Mouse (Mus musculus) liver, embryonic 11.5 days (tissue): ENCODE results near the gene Rarres1. TPM values are rescaled to one million over a fixed set of nuclear protein-coding genes. Genes with fewer than 3 reads are reported as not detected.

Experiments used
- ATAC-seq: fragments of 200-750 bp; cut with Nextera tagmentation; replicated peaks from 2 replicates; pipeline ENCODE4 v1.8.0; 2017; ENCODE audit warnings: moderate number of reproducible peaks, mild to moderate bottlenecking, moderate TSS enrichment, moderate library complexity; ENCODE audit not compliant: low FRiP score
- DNase-seq: peaks from one replicate; pipeline ENCODE4 v3.0.0-alpha.2; 2017; ENCODE audit warnings: low spot score
- H3K27ac ChIP-seq: fragments of 300-500 bp; sonication (generic); 2 replicates; pipeline ENCODE4 v1.5.1; 2014; ENCODE audit warnings: mild to moderate bottlenecking, low read depth, low read length, control low read depth
- H3K27me3 ChIP-seq: fragments of 300-500 bp; sonication (generic); replicated peaks from 2 replicates; pipeline ENCODE4 v1.6.1; 2014; ENCODE audit warnings: low read length, mixed read lengths; ENCODE audit not compliant: control insufficient read depth, insufficient read depth
- H3K36me3 ChIP-seq: fragments of 300-500 bp; sonication (generic); 2 replicates; pipeline ENCODE4 v1.6.1; 2014; ENCODE audit warnings: mild to moderate bottlenecking, low read length, moderate library complexity, mixed read lengths; ENCODE audit not compliant: control insufficient read depth, insufficient read depth
- H3K4me1 ChIP-seq: fragments of 300-500 bp; sonication (generic); replicated peaks from 2 replicates; pipeline ENCODE4 v1.6.1; 2014; ENCODE audit warnings: low read length, mixed read lengths; ENCODE audit not compliant: control insufficient read depth, insufficient read depth
- H3K4me2 ChIP-seq: fragments of 300-500 bp; sonication (generic); 2 replicates; pipeline ENCODE4 v1.6.1; 2014; ENCODE audit warnings: mild to moderate bottlenecking, control low read depth, moderate library complexity
- H3K4me3 ChIP-seq: fragments of 300-500 bp; sonication (generic); 2 replicates; pipeline ENCODE4 v1.5.1; 2014; ENCODE audit warnings: low read depth, low read length, control low read depth
- H3K9ac ChIP-seq: fragments of 300-500 bp; sonication (generic); 2 replicates; pipeline ENCODE4 v1.6.1; 2014; ENCODE audit warnings: low read depth, low read length, control low read depth
- H3K9me3 ChIP-seq: fragments of 300-500 bp; sonication (generic); 2 replicates; pipeline ENCODE4 v1.6.1; 2016; ENCODE audit warnings: low read length, inconsistent platforms, mixed read lengths; ENCODE audit not compliant: control insufficient read depth
- WGBS: fragments of 180-500 bp; shearing (Covaris S2); extraction: QIAGEN DNeasy Blood & Tissue Kit; methylation state at CpG from one replicate; pipeline ENCODE4 v1.1.7; 2014; 5-methylcytosine and 5-hydroxymethylcytosine counted together
- polyA plus RNA-seq: library from polyadenylated mRNA; unstranded; fragments of >200 nt; fragmentation: Nextera tagmentation; extraction: Ambion mirVana; gene quantifications from 2 replicates; pipeline ENCODE4 v1.2.1, GENCODE M21; 2014

The Rarres1 gene
- 3.4 and 4.6 TPM in 2 replicates for polyA plus RNA-seq

DNA sequence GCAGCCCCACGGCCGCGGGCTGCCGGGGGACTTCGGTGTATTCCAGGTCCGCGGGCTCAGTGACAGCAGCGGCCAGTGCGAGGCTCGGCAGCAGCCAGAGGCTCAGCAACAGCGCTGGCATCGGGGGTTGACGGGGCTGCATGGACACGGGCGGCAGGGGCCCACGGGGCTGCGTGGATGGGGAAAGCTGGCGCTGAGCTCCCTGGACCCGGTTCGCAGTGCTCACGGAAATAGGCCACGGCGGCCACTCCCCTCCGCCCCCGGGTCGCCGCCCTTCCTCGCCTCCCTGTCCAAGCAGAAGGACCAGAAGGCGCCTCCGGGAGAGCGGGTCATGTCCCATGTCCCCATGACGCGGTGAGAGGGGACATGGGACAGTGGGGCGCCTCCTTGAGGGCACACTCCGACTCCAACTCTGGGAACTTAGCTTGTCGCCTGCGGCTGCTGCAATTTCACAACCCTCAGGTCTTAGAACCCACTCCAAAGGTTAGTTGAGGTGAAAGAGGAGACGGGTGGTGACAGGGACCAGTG is at the start of gene Rarres1:
Gene Rarres1, minus strand, starts transcription at position 250 of the 528 bp plus-strand sequence.
- peak within 1 kb of the TSS; percentile 49 for H3K4me3 ChIP-seq
- no peak within 1 kb of the TSS for H3K27ac ChIP-seq
- peaks cover 26% of the 10 kb centered on the region for H3K27me3 ChIP-seq

DNA sequence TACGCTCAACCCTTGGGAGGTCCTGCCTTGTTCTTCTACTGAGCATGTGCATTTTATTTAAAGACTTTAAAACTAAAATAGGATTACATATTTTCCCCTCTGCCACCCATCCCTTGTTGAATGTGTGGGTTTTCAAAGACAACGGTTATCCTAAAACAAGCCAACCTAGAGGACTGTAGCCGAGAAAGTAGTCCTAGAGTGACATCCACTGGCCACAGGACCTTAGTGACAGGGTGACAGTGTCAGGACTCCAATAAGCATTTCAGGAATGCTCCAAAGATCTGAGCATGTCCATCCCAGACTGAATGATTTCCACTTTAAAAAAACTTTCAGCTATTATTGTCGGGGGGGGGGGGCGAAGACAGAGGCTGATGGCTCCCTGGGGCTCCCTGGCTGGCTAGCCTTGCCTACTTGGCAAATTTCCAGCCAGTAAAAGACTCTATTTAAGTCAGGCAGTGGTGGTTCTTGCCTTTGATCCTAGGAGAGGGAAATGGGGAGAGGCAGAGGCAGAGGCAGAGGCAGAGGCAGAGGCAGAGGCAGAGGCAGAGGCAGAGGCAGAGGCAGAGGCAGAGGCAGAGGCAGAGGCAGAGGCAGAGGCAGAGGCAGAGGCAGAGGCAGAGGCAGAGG is 49.5 kb upstream of the Rarres1 start:
- Histone ChIP-seq H3K27me3 (no peaks in the 10 kb centered on the region), H3K4me1 (no peaks in the 10 kb centered on the region), H3K36me3 (no peaks in the 10 kb centered on the region), H3K9ac (no peak overlapping the region), H3K4me2 (no peak overlapping the region), H3K27ac (no peak overlapping the region), H3K4me3 (no peak overlapping the region), H3K9me3 (no peaks in the 10 kb centered on the region)
- WGBS = 55% methylated on average over 5 of the region's 5 CpGs
- ATAC-seq = peak; percentile 60
- DNase-seq = no peak

More for the DNA sequence above, at the start of gene Rarres1:
- WGBS = 3% methylated on average over 38 of the region's 38 CpGs
- Histone ChIP-seq H3K36me3 (no peaks in the 10 kb centered on the region), H3K4me1 (no peaks in the 10 kb centered on the region; the same call in 1 of the 2 replicates), H3K9me3 (no peaks in the 10 kb centered on the region), H3K9ac (peak within 1 kb of the TSS; percentile 46; the same call in 1 of the 2 replicates), H3K4me2 (peak within 1 kb of the TSS; percentile 93)
- peak; percentile 35; the same call in 1 of the 2 replicates for ATAC-seq
- peak; percentile 42 for DNase-seq

DNA sequence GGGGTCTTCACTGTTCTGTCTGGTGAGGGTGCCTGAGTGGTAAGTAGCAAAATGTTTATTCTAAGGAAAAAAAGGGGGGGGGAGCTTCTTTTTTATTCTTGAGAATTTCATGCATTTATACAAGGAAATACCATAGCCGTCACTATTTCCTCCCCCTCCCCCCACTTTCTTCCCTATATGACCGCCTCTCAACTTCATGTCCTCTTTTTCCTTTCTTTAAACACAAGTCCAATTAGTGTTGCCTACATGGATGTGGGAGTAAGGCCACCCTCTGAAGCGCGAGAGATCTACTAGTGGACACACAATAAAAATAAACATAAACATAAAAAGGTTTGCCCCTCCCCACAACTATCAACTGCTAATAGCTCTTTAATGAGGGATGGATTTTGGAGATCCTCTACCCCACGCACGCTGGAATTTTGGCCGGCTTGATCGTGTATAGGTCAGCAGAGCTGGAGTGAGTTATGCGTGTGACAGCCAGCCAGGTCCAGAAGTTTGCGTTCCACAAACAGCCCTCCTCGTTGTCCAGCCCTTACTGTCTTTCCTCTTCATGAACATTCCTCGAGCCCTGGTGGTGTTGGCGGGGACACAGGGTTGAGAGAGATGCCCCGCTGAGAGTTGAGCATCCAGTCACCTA is 42.5 kb upstream of the Rarres1 start:
- DNase-seq = no peak
- no peak overlapping the region for H3K27ac ChIP-seq
- 79% methylated on average over 14 of the region's 14 CpGs for WGBS
- H3K4me3 ChIP-seq = no peak overlapping the region
- no peak for ATAC-seq
- H3K36me3 ChIP-seq = no peaks in the 10 kb centered on the region
- peak overlapping the region; percentile 22 for H3K4me2 ChIP-seq
- H3K9me3 ChIP-seq = no peaks in the 10 kb centered on the region
- no peaks in the 10 kb centered on the region for H3K4me1 ChIP-seq
- no peaks in the 10 kb centered on the region for H3K27me3 ChIP-seq
- no peak overlapping the region for H3K9ac ChIP-seq

DNA sequence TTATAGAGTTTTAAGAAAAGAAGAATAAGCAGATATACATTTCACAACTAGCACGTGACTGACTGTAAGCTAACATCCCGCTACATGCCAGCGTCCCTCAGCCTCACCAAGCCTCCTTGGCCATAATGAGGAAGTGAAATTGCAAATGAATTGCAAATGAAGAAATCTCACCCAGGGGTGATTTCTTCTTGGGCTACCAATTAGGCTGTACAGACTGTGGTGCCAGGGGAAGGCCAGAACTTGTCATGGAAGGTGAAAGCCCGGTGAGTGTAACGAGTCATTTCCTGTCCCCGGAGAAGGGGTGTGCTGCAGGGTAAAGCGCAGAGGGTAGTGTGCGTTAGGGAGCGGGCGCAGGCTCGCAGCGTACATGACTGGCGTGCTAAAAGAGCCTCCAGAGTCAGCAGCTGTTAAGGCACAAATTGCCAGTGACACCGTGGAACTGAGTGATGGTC is 41.9 kb upstream of the Rarres1 start:
- H3K4me1 ChIP-seq = no peaks in the 10 kb centered on the region
- H3K27ac ChIP-seq = no peak overlapping the region
- DNase-seq = no peak
- H3K4me3 ChIP-seq = no peak overlapping the region
- H3K27me3 ChIP-seq = no peaks in the 10 kb centered on the region
- 0 out of 2 replicates have a peak, but pooled peaks have one; percentile 34 for ATAC-seq
- H3K36me3 ChIP-seq = no peaks in the 10 kb centered on the region
- 47% methylated on average over 14 of the region's 14 CpGs for WGBS
- no peak overlapping the region for H3K9ac ChIP-seq
- H3K9me3 ChIP-seq = no peaks in the 10 kb centered on the region
- peak overlapping the region; percentile 22 for H3K4me2 ChIP-seq

DNA sequence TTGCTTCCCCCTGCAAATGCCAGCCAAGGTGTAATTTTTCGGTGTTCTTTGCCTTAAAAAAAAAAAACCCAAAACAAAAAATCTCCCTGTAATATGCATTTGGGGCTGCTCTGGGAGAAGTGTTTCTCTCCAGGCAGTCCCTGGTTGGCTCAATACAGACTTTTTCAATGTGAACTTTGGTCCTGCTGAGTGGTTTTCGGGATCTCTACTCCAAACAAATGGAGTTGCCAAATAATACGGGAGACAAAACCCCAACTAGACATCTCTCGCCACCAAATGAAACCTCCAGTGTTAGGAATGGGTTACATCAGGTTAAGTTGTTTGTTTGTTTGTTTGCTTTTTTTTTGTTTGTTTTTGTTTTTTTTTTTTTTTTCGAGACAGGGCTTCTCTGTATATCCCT is 39.9 kb upstream of the Rarres1 start:
- no peak overlapping the region for H3K9ac ChIP-seq

DNA sequence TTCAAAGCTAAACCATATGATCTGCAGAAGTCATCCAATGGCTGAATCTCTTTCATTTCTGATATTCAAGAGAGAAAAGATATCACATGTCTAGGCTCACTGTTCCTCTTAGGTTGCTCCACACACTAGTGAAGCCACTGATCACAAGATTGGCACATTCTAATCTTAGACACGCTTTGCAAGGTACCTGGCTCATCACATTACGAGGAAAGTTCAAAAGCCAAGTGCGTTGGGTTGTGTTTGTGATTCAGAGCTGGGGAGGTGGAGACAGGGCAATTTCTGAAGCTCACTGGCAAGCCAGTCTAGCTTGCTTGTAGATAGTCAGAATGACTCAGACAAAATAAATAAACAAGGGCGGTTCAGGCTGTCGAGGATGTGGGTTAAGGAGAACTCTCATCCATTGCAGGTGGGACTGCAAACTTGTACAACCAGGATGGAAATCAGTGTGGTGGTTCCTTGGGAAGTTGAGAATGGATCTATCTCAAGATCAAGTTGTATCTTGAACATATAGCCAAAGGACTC is 38.7 kb upstream of the Rarres1 start:
- no peak overlapping the region for H3K27ac ChIP-seq
- no peaks in the 10 kb centered on the region for H3K27me3 ChIP-seq
- no peak for DNase-seq
- H3K9ac ChIP-seq = no peak overlapping the region
- no peaks in the 10 kb centered on the region for H3K4me1 ChIP-seq
- no peak for ATAC-seq
- WGBS = 77% methylated on average over 5 of the region's 5 CpGs
- no peaks in the 10 kb centered on the region for H3K36me3 ChIP-seq
- no peak overlapping the region for H3K4me2 ChIP-seq
- H3K4me3 ChIP-seq = no peak overlapping the region
- H3K9me3 ChIP-seq = no peaks in the 10 kb centered on the region

More for the DNA sequence above, 39.9 kb upstream of the Rarres1 start:
- 84% methylated on average over 5 of the region's 5 CpGs for WGBS
- H3K4me2 ChIP-seq = no peak overlapping the region
- H3K4me3 ChIP-seq = no peak overlapping the region
- H3K27ac ChIP-seq = no peak overlapping the region
- no peak for ATAC-seq
- no peak for DNase-seq
- no peaks in the 10 kb centered on the region for H3K27me3 ChIP-seq
- H3K4me1 ChIP-seq = no peaks in the 10 kb centered on the region
- H3K9me3 ChIP-seq = no peaks in the 10 kb centered on the region
- no peaks in the 10 kb centered on the region for H3K36me3 ChIP-seq

DNA sequence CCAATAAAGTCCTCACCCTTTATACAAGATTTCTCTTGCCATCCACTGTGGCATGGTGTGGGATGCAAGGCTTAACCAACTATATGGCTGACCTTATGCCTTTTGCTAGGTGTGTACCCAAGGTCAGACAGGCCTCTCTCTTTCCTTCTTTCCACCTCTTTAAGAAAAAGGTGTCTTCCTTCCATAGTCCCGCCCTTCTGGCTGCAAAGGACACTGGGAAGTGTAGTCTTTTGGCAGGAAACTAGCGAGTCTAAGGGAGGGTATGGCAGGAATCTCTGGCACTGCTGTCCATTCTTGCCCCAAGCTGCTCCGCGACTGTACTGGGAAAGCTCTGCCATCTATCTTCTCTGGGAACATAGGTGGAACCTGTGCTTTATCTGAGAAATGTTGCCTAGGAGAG is 38.0 kb upstream of the Rarres1 start:
- H3K36me3 ChIP-seq = no peaks in the 10 kb centered on the region
- no peaks in the 10 kb centered on the region for H3K4me1 ChIP-seq
- H3K4me3 ChIP-seq = no peak overlapping the region
- no peak overlapping the region for H3K4me2 ChIP-seq
- H3K27me3 ChIP-seq = no peaks in the 10 kb centered on the region
- WGBS = 36% methylated on average over 4 of the region's 4 CpGs
- DNase-seq (no peak), ATAC-seq (no peak)
- H3K9me3 ChIP-seq = no peaks in the 10 kb centered on the region
- no peak overlapping the region for H3K27ac ChIP-seq
- H3K9ac ChIP-seq = no peak overlapping the region

DNA sequence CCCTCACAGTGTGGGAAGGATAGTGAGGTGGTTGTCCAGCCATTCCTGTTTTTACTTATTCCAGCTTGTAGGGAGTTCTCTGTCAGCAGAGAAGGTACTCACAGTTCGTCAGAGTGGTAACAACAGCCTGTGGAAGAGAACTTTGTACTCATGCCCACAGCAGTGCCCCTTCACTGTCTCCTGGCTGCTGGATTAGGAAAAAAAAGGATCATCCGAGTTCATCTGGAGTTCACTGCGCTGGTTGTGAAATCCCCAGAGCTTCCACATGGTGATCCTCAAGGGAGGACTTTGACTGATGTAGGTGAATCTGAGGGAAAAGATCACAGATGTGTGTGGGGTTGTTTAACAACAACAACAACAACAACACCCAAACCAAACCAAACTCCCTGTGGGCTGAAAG is 35.9 kb upstream of the Rarres1 start:
- ATAC-seq = no peak

More for the DNA sequence above, 35.9 kb upstream of the Rarres1 start:
- Histone ChIP-seq H3K36me3 (no peaks in the 10 kb centered on the region), H3K9me3 (no peaks in the 10 kb centered on the region), H3K4me2 (no peak overlapping the region), H3K9ac (no peak overlapping the region), H3K27me3 (no peaks in the 10 kb centered on the region), H3K4me3 (no peak overlapping the region), H3K4me1 (no peaks in the 10 kb centered on the region), H3K27ac (no peak overlapping the region)
- 53% methylated on average over 3 of the region's 3 CpGs for WGBS
- no peak for DNase-seq
